Mouse (Mus musculus): ENCODE data around the gene Mob3a. TPM values are rescaled to one million over a fixed set of nuclear protein-coding genes. Genes with fewer than 3 reads are reported as not detected.

The Mob3a gene
- polyA plus RNA-seq, 1 experiment from 2014 or later: 31.6 TPM

- peaks cover 71% of the 10 kb centered on the region for H3K4me1 ChIP-seq (replicated peaks)
Observed at GRCm38 (mm10) chr10:80668614-80669013, 33.2 kb downstream of the Mob3a start.

DNA sequence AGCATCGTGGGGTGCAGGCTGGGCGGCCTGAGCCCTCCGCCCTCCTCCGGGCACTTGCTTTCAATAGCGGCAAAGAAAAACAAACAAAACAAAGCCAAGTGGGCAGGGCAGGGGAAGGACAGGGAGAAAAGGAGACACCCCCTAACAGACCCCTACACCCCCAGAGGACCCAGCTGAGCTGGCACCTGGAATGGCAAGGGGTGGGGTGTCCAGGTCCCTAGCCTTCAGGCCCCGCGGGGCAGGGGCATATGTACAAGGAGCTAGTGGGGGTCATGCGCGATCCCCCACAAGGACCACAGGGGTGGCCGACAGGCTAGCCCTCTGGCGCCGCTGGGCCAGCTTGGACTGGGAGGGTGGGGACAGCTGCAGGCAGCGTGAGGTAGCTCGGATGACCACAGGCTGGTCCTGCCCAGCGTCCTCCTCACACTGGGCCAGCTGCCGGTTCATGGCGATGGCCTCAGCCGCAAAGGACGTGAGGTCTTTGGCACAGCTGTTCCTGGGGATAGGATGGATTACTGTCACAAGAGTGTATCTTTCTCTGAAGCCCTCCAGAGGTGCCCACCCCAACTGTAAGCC, 34.9 kb downstream of the Mob3a start:
- Histone ChIP-seq H3K4me1 (replicated peaks) (peaks cover 68% of the 10 kb centered on the region), H3K9me3 (replicated peaks) (no peaks in the 10 kb centered on the region), H3K27me3 (no peaks in the 10 kb centered on the region), H3K4me2 (no peak overlapping the region), H3K36me3 (peaks cover 67% of the 10 kb centered on the region), H3K4me3 (replicated peaks) (no peak overlapping the region), H3K9ac (no peak overlapping the region), H3K27ac (no peak overlapping the region)
- WGBS (ENCODE audit: insufficient replicate concordance): 81% methylated on average over 19 of the region's 19 CpGs
- no peak for ATAC-seq (ENCODE audit: low read depth)
- DNase-seq: no peak

More at GRCm38 (mm10) chr10:80668614-80669013, 33.2 kb downstream of the Mob3a start:
- H3K27ac ChIP-seq: no peak overlapping the region
- H3K4me2 ChIP-seq: no peak overlapping the region
- no peaks in the 10 kb centered on the region for H3K27me3 ChIP-seq
- DNase-seq (no peak), ATAC-seq (ENCODE audit: low read depth) (no peak)
- H3K9ac ChIP-seq: no peak overlapping the region
- H3K4me3 ChIP-seq (replicated peaks): no peak overlapping the region
- WGBS (ENCODE audit: insufficient replicate concordance): 81% methylated on average over 11 of the region's 11 CpGs
- H3K9me3 ChIP-seq (replicated peaks): no peaks in the 10 kb centered on the region
- H3K36me3 ChIP-seq: peaks cover 84% of the 10 kb centered on the region

GRCm38 (mm10) chr10:80665981-80666733, 35.6 kb downstream of the Mob3a start:
- H3K4me1 ChIP-seq (replicated peaks): peaks cover 66% of the 10 kb centered on the region
- H3K9ac ChIP-seq: peak overlapping the region; percentile 28; the same call in 1 of the 2 replicates
- 75% methylated on average over 10 of the region's 10 CpGs for WGBS (ENCODE audit: insufficient replicate concordance)

GRCm38 (mm10) chr10:80665459-80665858, 36.3 kb downstream of the Mob3a start:
- Histone ChIP-seq H3K4me3 (replicated peaks) (no peak overlapping the region), H3K27ac (peak overlapping the region; percentile 83), H3K4me2 (peak overlapping the region; percentile 49), H3K4me1 (replicated peaks) (peaks cover 69% of the 10 kb centered on the region), H3K27me3 (no peaks in the 10 kb centered on the region), H3K9ac (peak overlapping the region; percentile 60; the same call in 1 of the 2 replicates), H3K9me3 (replicated peaks) (no peaks in the 10 kb centered on the region), H3K36me3 (peaks cover 52% of the 10 kb centered on the region)
- WGBS (ENCODE audit: insufficient replicate concordance): 53% methylated on average over 4 of the region's 4 CpGs
- ATAC-seq (ENCODE audit: low read depth) (no peak), DNase-seq (no peak)

More at GRCm38 (mm10) chr10:80665981-80666733, 35.6 kb downstream of the Mob3a start:
- no peak for DNase-seq
- no peak overlapping the region for H3K4me3 ChIP-seq (replicated peaks)
- H3K9me3 ChIP-seq (replicated peaks): no peaks in the 10 kb centered on the region
- peaks cover 59% of the 10 kb centered on the region for H3K36me3 ChIP-seq
- H3K27ac ChIP-seq: peak overlapping the region; percentile 83; the same call in 1 of the 2 replicates
- no peaks in the 10 kb centered on the region for H3K27me3 ChIP-seq
- no peak for ATAC-seq (ENCODE audit: low read depth)
- H3K4me2 ChIP-seq: no peak overlapping the region

DNA sequence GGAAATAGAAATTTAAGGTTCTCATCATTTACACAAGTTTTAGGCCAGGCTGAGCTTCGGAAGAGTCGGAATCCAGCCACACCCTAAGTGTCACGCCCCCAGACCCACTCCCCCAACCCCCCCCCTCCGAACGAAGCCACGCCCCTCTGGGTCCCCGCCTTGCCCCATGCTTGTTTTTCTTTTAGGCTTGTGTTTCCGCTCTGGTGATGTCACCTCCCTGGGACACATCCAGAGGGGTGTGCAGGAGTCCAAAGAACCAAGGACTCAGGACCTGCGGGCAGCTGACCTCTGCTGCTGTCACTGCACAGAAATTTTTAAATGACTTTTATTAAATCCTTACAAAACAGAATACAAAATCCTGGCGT, 36.8 kb downstream of the Mob3a start:
- Histone ChIP-seq H3K9me3 (replicated peaks) (no peaks in the 10 kb centered on the region), H3K4me3 (replicated peaks) (peak overlapping the region; percentile 7), H3K27ac (peak overlapping the region; percentile 83), H3K27me3 (no peaks in the 10 kb centered on the region), H3K4me1 (replicated peaks) (peaks cover 69% of the 10 kb centered on the region), H3K4me2 (peak overlapping the region; percentile 49), H3K36me3 (peaks cover 47% of the 10 kb centered on the region), H3K9ac (peak overlapping the region; percentile 60)
- DNase-seq (no peak), ATAC-seq (ENCODE audit: low read depth) (peak; percentile 29; the same call in 1 of the 2 replicates)
- 15% methylated on average over 10 of the region's 10 CpGs for WGBS (ENCODE audit: insufficient replicate concordance)

GRCm38 (mm10) chr10:80664197-80665015, 37.4 kb downstream of the Mob3a start:
- Histone ChIP-seq H3K4me3 (replicated peaks) (peak overlapping the region; percentile 7; the same call in 1 of the 2 replicates), H3K27ac (peak overlapping the region; percentile 83), H3K9me3 (replicated peaks) (no peaks in the 10 kb centered on the region), H3K9ac (peak overlapping the region; percentile 60), H3K36me3 (peaks cover 42% of the 10 kb centered on the region), H3K4me1 (replicated peaks) (peaks cover 67% of the 10 kb centered on the region), H3K27me3 (no peaks in the 10 kb centered on the region), H3K4me2 (peak overlapping the region; percentile 49)
- WGBS (ENCODE audit: insufficient replicate concordance): 16% methylated on average over 16 of the region's 16 CpGs
- DNase-seq (no peak), ATAC-seq (ENCODE audit: low read depth) (peak; percentile 40; the same call in 1 of the 2 replicates)

GRCm38 (mm10) chr10:80663485-80664196, 38.1 kb downstream of the Mob3a start:
- DNase-seq (no peak), ATAC-seq (ENCODE audit: low read depth) (peak; percentile 17; the same call in 1 of the 2 replicates)
- Histone ChIP-seq H3K9ac (peak overlapping the region; percentile 60; the same call in 1 of the 2 replicates), H3K4me2 (peak overlapping the region; percentile 49; the same call in 1 of the 2 replicates), H3K27me3 (no peaks in the 10 kb centered on the region), H3K9me3 (replicated peaks) (no peaks in the 10 kb centered on the region), H3K4me3 (replicated peaks) (no peak overlapping the region), H3K36me3 (peaks cover 34% of the 10 kb centered on the region), H3K27ac (peak overlapping the region; percentile 83), H3K4me1 (replicated peaks) (peaks cover 69% of the 10 kb centered on the region)
- 7% methylated on average over 5 of the region's 5 CpGs for WGBS (ENCODE audit: insufficient replicate concordance)

- Histone ChIP-seq H3K4me3 (replicated peaks) (no peak overlapping the region), H3K9ac (no peak overlapping the region), H3K27me3 (no peaks in the 10 kb centered on the region), H3K27ac (no peak overlapping the region), H3K4me1 (replicated peaks) (peaks cover 73% of the 10 kb centered on the region), H3K9me3 (replicated peaks) (no peaks in the 10 kb centered on the region), H3K4me2 (no peak overlapping the region), H3K36me3 (peaks cover 9% of the 10 kb centered on the region)
- WGBS (ENCODE audit: insufficient replicate concordance): 30% methylated on average over 5 of the region's 5 CpGs
- peak; percentile 59 for DNase-seq
- ATAC-seq (ENCODE audit: low read depth): no peak
Observed at GRCm38 (mm10) chr10:80661149-80661548, 40.6 kb downstream of the Mob3a start.

- Histone ChIP-seq H3K4me2 (peak overlapping the region; percentile 50), H3K4me1 (replicated peaks) (peaks cover 70% of the 10 kb centered on the region), H3K27me3 (no peaks in the 10 kb centered on the region), H3K36me3 (no peaks in the 10 kb centered on the region), H3K4me3 (replicated peaks) (peak overlapping the region; percentile 32), H3K27ac (peak overlapping the region; percentile 66), H3K9ac (peak overlapping the region; percentile 58), H3K9me3 (replicated peaks) (no peaks in the 10 kb centered on the region)
- DNase-seq (peak; percentile 58), ATAC-seq (ENCODE audit: low read depth) (no peak)
- 18% methylated on average over 10 of the region's 10 CpGs for WGBS (ENCODE audit: insufficient replicate concordance)
Observed at GRCm38 (mm10) chr10:80659213-80659612, 42.6 kb downstream of the Mob3a start.

DNA sequence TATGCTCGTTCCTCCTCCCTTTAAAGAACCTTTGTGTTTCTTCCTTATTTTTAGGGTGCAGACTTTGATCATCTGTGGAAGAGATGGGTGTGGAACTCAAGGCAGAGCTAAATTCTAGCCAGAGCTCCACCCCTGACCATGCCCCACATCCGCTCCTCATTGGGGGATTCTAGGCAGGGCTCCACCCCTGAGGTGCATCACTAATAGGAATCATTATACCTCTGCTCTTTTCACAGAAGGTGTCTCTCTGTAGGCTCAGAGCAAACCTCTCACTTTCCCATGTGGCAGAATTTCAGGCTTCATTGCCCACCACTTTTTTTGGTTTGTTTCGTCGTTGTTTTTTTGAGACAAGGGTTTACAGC, 43.0 kb downstream of the Mob3a start:
- WGBS (ENCODE audit: insufficient replicate concordance): 57% methylated on average over 4 of the region's 4 CpGs
- H3K9ac ChIP-seq: peak overlapping the region; percentile 58
- H3K4me1 ChIP-seq (replicated peaks): peaks cover 66% of the 10 kb centered on the region
- DNase-seq (peak; percentile 48), ATAC-seq (ENCODE audit: low read depth) (peak; percentile 69)
- peak overlapping the region; percentile 88 for H3K27ac ChIP-seq
- no peaks in the 10 kb centered on the region for H3K36me3 ChIP-seq
- H3K9me3 ChIP-seq (replicated peaks): no peaks in the 10 kb centered on the region
- H3K4me3 ChIP-seq (replicated peaks): no peak overlapping the region; the same call in 1 of the 2 replicates
- H3K4me2 ChIP-seq: peak overlapping the region; percentile 50
- H3K27me3 ChIP-seq: no peaks in the 10 kb centered on the region
